Mouse (Mus musculus) thymus, postnatal 36 days (tissue): ENCODE data around the gene Asah2.
"Not testable (repeated sequence)": the region's sequence is repeated elsewhere in the genome, so short reads cannot be mapped to it uniquely, and the experiment has no call there.

Experiments
- DNase-seq, 2 experiments: peaks; one replicate each; pipeline ENCODE4 v3.0.0; 2022; ENCODE audit warnings: mixed read lengths in 2 of 2

The Asah2 gene

DNA sequence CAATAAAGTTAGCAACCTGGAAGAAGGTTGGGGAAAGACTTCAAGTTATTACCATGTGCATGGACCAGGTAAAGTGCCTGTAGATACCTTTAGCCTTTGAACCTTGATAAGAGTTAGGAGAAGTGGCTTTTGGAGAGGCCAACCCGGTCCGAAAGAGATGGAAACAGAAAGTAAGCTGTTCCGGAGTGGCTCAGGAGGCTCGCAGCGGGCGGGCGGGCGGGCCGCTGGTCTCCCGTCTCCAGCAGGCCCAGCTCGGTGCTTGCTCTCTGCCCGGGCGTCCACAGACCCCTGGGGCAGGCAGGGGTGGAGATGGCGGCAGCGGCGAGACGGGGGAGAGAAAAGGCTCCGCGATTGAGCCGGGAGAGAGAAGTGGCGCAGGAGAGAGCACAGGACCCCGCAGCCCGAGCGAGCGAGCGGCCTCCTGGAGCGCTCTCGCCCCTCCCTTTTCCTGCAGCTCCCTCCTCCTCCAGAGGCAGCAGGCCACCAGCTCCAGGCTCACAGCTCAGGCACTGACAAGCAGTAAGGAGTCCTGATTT is at the start of gene Asah2:
Asah2 (minus strand) TSS at position 441 of the 536 bp plus-strand sequence.
- DNase-seq, result peak; percentile 74 to 76

DNA sequence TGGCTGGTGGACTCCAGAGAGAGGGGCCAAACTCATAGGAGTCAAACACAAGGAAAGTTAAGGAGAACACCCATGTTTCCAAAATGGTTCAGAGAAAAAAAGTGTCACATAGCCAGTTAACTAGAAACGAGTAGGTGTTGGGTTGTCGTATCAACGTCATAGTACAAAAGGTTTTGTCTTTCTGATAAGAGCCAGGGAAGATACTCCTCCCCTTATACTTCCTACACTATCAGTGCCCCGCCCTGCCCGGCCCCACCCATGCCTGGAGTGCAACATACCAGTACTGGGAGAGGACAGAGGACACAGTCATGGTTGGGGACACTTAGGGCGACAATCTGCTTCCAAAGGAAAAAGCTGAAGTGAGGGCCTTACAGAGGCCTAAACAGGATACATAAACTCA is 49.0 kb upstream of the Asah2 start:
- DNase-seq, result no peak

DNA sequence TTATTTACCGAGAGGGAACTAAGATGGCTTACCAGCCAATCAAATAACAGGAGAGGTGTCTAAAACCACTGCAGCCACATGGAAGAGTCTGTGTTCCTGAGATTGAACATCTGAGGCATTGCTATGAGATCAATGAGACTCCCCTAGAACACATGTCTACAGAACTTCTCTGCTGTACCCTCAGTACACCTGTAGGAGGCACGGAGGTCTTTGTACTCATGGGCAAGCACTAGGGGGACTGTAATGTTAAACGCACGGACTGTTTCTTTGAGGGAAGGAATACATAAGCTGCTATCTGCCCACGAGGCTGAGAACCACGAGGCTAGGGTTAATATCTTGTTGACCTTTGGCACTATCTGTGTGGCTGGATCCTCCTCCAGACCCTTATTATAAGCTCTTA is 44.5 kb upstream of the Asah2 start:
- no peak for DNase-seq

DNA sequence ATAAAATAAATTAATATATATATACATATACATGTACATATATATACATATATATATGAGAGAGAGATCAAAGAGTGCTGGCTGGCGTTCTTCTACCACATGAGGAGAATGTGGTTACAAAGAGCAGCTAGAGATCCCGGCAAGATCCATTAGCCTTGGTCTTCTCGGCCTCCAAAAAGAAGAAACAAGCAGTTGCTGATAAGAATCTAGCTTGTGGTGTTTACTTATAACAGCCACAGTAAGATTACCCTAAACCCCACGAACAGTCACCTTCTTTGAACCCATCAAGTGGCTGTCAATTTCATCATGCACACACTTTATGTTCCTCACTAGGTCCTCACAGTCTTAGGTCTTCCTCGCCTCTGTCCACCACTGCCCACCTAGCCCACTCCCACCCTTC is 40.7 kb upstream of the Asah2 start:
- DNase-seq, result no peak

DNA sequence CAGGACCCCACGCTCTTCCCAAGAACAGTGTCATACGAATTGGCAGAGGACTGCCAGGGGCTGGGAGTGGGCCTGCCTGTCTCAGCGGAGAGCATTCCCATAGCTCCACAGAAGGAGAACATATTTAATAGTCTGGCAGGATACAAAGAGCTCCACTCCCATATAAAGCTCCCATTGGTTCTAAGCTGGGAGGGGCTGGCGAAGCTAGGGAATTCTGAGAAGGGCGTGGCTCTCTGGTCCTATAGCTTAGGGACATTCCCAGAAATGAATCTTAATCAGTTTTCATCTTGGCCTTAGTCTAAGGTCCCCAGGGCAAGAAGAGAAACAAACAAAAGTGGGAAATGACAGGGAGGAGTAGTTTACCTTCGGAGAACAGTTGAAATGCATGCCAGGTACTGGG is 34.4 kb upstream of the Asah2 start:
- no peak for DNase-seq

DNA sequence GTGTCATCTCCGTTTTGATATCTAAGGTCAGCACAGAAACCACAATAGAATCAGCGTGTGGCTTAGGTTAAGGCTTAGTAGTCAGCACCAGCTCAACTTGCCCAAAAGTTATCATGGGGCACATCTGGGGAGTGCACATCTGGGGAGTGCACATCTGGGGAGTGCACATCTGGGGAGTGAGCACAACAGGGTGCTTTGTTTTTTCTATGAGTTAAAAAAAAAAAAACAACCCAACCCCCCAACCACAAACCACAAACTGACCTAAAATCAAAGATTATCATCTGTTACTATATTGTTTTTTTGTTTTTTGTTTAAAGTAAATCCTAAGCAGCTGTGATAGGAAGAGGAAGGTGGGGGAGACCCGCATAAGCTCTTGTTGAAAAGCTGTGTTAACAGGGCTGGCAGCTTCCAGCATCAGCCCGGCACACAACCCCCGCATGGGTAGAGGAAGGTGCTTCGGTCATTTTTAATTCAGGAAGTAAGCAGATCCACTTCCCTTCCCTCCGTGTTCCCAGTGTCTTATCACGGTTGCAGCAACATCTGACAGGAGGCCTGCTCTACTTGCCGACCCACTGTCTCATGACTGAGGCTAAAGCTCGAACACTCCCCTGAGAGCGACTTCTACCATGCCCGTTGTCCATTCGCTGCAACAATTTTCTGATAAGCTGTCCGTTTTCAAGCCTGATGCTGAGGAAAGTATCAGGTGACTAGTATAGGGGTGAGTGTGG is 30.5 kb upstream of the Asah2 start:
- peak; percentile 38 to 54 for DNase-seq

DNA sequence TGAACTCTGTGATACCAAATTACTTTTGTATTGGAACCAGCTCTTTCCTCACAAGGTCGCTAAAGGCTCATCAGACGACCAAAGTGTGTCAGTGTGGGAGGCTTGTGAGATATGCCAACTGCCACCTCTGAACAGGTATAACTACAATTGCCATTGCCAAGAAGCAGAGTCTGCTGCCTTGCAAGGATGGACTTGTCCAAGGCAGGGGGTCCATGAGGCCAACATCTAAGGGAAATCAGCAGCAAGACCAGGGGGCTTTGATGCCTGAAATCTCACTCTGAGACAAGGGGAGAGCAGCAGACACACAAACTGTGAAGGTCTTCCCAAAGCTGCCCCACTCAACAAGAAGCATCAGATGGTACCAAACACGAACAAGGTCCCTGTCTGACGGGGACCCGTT is 29.9 kb upstream of the Asah2 start:
- DNase-seq, result no peak

DNA sequence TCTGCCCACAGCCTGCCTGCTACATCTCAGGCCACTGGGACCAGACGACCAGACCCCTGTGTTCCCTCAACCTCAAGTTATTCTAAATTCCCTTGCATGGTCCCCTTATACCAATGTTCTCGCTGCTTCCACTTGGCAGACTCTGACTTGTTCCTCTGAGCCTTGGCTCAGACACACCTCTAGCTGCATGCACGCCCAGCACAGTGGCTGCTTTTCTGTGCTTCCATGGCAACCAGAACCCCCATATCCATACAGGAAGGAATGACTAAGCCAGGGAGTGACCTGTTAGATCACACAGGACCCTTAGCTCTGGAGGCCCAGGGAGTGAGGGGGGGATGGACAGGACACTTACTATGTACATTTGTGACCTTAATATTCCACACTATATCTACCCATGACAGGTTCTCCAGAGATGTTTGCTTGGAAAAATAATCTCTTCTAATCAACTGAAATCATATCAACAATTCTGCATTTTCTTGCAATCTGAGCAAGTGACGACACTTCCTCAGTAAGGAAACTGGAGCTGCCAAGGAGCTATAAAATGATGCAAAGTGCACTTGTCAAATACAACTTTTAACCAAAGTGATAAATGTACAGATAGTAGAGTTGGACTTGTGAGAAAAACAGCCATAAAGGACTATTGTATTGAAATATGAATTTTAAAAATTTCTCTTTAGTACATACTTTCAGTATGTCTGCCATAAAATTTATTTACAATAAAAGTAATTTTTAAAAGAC is 29.0 kb upstream of the Asah2 start:
- no peak for DNase-seq

DNA sequence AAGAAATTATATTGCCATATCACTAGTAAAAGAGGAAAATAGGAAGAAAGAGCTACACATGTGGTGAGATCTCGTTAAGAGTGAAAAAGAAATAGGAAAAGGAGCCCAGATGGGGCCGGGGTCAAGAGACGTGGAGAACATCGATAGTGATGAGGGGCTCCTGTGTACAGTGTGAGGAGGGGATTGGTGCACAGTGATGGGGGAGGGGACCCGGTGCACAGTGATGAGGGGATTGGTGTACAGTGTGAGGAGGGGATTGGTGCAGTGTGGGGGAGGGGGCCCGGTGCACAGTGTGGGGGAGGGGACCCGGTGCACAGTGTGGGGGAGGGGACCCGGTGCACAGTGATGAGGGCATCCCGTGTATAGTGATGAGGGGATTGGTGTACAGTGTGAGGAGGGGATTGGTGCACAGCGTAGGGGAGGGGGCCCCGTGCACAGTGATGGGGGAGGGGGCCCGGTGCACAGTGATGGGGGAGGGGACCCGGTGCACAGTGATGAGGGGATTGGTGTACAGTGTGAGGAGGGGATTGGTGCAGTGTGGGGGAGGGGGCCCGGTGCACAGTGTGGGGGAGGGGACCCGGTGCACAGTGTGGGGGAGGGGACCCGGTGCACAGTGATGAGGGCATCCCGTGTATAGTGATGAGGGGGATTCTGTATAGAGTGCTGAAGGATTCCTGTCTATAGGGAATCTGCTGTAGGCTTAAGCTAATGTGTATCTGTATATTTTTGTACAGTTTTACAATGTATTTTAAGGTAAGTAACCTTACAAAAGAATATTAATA is 23.9 kb upstream of the Asah2 start:
- not testable (repeated sequence) for DNase-seq

DNA sequence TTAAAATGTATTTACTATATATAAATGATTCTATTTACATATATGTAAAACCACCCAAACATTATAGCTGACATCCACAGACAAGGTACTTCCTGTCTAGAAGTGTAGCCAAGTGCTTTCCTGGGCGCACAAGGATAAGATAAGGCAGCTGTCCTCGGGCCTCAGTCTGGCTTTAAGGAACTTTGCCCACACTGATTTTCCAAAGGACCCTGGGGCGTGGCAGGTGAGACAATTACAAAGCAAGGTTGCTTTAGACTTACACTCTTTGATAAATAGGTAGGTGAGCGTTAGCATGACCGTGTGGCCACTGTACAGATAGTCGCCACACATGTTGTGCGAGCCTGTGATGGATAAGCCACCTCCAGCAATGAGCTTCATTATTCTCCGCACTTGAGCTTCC is 21.3 kb upstream of the Asah2 start:
- DNase-seq, result no peak

DNA sequence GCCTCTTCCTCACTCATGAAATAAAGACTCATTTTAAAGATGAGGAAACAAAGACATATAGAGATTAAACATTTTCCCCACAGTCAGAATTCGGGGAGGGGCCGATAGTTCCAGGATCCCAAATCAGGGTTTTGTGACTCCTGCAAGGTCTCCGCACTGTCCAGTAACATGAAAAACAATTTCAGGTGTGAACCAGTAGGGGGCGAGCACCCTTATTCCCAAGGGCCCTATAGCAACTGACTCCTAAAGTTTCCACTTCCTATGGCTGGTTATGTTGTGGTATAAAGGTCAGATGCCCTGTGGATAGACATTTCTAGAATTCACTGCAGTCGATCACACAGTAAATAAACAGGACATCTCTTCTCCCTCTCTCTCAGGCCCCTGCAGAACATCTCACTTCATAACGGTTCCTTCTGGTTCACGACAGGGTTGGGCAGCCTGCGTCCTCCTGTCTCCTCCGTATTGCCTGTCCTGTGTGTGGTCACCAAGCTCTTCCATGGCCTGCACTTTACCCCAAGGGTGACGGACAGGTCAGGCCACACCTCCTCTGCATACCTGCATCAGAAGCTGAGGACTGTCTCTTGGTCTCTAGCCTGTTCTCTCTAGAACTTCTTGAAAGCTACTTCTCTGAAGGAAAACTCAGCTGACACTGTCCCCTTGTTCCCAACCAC is 19.3 kb upstream of the Asah2 start:
- no peak for DNase-seq

DNA sequence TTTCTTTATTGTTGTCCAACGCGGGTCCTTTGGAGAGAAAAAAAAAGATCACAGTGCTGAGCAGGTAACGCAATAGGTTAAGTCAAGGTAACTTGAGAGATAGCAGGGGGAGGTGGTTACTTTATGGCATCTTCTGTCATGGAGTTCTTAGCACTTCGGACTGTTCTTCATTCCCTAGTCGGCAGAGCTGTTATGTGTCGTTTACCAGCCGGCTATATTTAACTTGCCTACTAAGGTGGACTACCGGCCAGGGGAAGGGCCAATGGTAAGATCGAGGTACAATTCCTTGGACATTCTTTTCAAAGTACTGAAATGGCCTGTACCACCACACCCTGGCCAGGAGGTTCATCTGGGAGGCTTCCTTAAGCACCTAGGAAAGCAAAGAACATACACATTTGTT is 16.1 kb upstream of the Asah2 start:
- DNase-seq, result no peak

DNA sequence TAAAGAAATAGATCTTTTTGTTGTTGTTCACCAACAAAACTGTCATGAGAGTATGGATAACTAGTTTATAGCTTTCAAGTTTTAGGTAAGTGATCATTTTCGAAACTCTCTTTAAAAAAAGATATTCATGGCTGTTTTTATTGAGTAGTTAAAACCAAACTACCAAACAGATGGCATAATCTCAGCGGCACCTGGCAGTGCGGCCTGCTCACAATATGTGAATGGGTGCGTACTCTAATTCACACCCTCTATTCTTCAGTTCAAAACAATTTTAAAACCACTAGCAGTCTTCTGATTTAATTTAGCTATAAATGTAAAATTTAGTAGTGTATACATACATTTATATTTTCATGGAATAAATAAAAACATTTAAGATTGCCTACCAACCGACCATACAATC is 15.2 kb upstream of the Asah2 start:
- DNase-seq, result no peak

DNA sequence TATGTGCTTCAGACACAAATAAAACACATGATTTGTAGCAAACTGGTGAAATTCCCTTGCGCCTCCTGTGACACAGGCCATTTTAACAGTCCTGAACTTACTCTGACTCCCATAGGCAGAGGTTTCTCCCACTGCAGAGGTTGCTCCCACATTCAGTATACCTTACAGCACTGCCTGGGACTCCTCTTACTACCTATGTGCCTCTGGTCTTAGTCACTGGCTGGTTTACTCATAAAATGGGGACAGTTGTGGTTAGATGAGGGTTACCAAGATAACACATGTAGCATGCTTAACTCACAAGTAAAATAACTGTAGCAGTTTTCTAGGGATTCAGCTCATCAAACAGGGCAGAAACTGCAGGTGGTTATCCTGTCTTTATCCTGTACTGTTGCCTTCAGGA is 12.8 kb upstream of the Asah2 start:
- DNase-seq, result no peak

DNA sequence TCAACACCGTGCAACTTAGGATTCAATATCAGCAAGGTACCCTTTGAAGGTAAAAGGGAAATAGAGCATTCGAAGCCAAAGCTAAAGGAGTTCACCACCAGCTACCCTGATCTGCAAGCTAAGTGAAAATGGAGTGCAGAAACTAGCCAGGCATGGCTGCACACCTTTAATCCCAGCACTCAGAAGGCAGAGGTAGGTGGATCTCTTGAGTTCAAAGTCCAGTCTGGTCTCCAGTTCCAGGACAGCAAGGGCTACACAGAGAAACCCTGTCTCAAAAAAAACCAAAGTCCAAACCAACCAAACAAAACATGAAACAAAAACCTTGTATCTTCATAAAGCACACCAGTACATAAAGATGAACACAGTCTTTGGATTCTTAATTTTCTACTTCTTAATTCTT is 11.7 kb upstream of the Asah2 start:
- no peak for DNase-seq

DNA sequence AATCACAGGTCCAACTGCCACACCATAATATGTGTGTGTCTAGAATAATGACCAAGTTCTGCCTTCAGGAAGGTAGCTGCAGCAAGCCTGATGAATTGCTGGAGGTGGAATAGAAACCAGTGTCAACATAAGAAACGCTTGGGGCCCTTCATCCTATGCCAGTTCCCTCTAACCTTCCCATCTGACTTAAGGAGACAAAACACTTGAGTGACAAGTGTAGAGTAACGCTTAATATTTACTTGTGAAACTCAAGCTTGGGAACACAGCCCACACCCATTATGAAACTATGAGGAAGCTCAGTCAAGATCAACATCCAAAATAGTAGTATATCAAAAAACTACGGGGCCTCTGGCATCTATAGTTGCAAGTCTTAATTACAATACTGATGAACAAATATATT is 10.5 kb upstream of the Asah2 start:
- no peak for DNase-seq

DNA sequence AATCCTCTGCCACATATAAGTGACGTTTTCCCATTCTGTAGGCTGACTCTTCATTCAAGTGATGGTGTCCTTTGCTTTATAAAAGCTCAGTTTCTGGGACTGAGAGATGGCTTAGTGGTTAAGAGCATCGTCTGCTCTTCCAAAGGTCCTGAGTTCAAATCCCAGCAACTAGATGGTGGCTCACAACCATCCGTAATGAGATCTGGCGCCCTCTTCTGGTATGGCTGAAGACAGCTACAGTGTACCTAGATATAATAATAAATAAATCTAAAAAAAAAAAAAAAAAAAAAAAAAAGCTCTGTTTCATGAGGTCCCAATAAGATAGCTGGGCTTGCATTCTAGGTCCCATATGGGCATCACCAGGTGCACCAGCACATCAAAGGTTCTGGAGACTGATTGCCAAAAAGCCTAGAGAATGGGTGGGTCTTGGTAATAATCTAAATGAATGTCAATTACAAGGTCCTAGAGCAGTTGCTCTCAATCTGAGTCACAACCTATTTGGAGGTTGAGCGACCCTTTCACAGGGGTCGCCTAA is 9.5 kb upstream of the Asah2 start:
- peak in 1 of 2 experiments; percentile 25 for DNase-seq

DNA sequence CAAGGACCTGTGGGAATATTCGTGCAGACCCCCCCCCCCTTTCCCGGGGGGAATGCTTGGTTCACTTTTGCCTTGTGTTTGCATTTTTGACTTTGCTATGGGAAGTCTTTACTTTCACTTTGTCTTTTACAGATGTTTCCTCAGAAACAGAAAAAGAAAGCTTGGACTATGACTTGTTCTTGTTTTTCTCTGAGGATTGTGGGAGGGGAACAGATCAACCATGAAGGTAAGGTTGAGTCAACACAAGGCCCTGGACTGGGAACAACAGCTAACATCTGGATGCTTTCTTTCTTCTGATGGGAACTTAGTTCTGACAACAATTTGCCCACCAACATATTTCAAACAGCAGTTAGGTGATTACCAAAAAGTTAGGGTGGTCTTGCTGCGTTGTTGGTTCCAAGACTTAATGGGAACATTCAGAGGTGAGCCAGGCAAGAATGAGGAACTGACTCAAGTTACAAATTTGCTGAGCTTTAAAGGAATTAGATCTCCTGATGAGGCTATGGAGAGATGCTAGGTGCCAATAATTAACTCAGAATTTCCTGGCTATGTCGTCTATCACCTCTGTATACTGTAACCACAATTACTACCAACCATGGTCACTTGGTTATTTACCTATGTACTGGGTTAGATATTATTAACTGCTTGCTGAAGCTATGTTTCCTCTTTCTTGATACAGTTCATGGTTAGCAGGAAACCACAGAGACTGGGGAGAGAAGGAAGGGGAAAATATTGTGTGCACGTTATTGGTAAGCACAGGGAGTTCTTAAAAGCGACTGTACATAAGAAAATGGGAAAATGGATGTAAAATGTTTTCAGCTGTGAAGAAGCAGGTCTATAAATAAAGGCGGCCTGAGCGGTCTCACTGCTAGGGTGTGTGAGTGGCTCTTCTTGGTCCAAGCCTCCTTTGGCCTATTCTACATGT is 4.1 kb upstream of the Asah2 start:
- no peak for DNase-seq

DNA sequence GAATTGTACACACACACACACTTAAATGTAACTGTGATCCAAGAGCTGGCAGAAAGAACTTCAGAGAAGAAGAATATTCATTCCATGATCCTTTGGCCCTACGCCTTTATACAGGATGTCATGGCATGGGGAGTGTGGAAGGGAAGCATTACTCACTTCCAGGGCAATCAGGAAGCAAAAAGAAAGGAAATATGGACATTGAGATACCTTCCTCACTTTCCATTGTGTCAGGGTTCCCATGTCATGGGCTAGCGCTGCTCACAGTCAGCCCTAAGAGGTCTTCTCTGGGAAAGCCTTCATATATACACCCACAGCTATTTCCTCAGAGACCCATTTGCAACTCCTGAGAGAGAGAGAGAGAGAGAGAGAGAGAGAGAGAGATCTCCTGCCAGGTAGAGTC is 1.3 kb downstream of the Asah2 start:
- DNase-seq, result no peak

DNA sequence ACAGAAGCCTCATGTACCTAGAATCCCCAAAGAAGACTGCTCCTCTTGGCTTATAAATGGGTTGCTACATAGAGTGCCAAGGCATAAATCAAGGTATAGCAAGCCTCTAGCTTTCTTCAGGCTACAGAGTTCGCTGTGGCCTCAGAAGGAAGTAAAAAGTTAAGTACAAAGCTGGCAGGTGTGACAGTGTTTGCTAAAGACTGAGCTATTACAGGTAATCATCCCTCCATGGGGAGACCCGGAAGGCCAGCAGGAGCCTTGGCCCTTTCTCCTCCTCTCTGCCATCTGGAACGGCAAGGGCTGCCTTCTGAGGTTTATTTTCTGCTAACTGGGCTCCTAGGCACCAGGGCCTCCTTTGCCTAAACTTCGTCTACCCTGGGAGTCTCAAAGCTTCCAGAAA is 3.8 kb downstream of the Asah2 start:
- no peak for DNase-seq

DNA sequence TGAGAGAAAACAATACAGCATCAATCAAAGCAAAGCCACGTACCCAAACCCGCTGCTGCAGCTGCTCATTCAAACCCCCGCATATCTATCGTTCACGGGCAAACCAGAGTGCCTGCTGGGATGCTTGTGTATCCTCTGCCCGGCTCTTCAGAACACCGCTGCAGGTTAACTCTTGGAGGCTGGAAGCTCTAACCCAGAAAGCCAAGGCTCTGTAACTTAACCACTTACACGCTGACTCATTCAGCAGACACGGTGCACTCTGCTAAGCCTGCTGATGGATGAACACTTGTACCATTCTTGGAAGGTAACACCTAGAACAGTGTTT is 5.1 kb downstream of the Asah2 start:
- no peak for DNase-seq
